Mouse (Mus musculus) midbrain, postnatal 0 days (tissue): ENCODE results near the gene Nphs2. TPM values are rescaled to one million over a fixed set of nuclear protein-coding genes. Genes with fewer than 3 reads are reported as not detected.
"Not testable (repeated sequence)": the region's sequence is repeated elsewhere in the genome, so short reads cannot be mapped to it uniquely, and the experiment has no call there.

Source experiments
- ATAC-seq: fragments of 200-750 bp; cut with Nextera tagmentation; 2 replicates; pipeline ENCODE4 v1.8.0; 2017; ENCODE audit warnings: moderate number of reproducible peaks, mild to moderate bottlenecking, moderate TSS enrichment, moderate library complexity; ENCODE audit not compliant: low FRiP score
- DNase-seq: peaks from one replicate; pipeline ENCODE4 v3.0.0-alpha.2; 2015; ENCODE audit warnings: low spot score
- H3K27ac ChIP-seq: fragments of 300-500 bp; sonication (generic); 2 replicates; pipeline ENCODE4 v1.5.1; 2014; ENCODE audit warnings: low read depth, mild to moderate bottlenecking, low read length, mixed read lengths
- H3K27me3 ChIP-seq: fragments of 300-500 bp; sonication (generic); 2 replicates; pipeline ENCODE4 v1.6.1; 2014; ENCODE audit warnings: low read length, control low read depth, mixed read lengths; ENCODE audit not compliant: insufficient read depth
- H3K36me3 ChIP-seq: fragments of 300-500 bp; sonication (generic); 2 replicates; pipeline ENCODE4 v1.6.1; 2014; ENCODE audit warnings: low read length, control low read depth, mixed read lengths; ENCODE audit not compliant: insufficient read depth
- H3K4me1 ChIP-seq: fragments of 300-500 bp; sonication (generic); 2 replicates; pipeline ENCODE4 v1.6.1; 2014; ENCODE audit warnings: mild to moderate bottlenecking, control low read depth, antibody characterized with exemption, low read length, mixed read lengths; ENCODE audit not compliant: insufficient read depth
- H3K4me2 ChIP-seq: fragments of 300-500 bp; sonication (generic); 2 replicates; pipeline ENCODE4 v1.6.1; 2014; ENCODE audit warnings: low read depth, mild to moderate bottlenecking, low read length, mixed read lengths; ENCODE audit not compliant: poor library complexity, severe bottlenecking
- H3K4me3 ChIP-seq: fragments of 300-500 bp; sonication (generic); 2 replicates; pipeline ENCODE4 v1.5.1; 2014; ENCODE audit warnings: low read depth, mild to moderate bottlenecking, low read length, moderate library complexity
- H3K9ac ChIP-seq: fragments of 300-500 bp; sonication (generic); replicated peaks from 2 replicates; pipeline ENCODE4 v1.6.1; 2014; ENCODE audit warnings: mild to moderate bottlenecking, low read length, moderate library complexity, mixed read lengths; ENCODE audit not compliant: poor library complexity, severe bottlenecking
- H3K9me3 ChIP-seq: fragments of 300-500 bp; sonication (generic); 2 replicates; pipeline ENCODE4 v1.6.1; 2016; ENCODE audit warnings: low read length, control low read depth
- CTCF ChIP-seq: IDR thresholded peaks from 2 replicates; pipeline ENCODE4 v1.5.1; 2016; ENCODE audit warnings: antibody characterized with exemption, mild to moderate bottlenecking
- WGBS: fragments of 180-500 bp; shearing (Covaris S2); extraction: QIAGEN DNeasy Blood & Tissue Kit; methylation state at CpG from one replicate; pipeline ENCODE4 v1.1.7; 2014; 5-methylcytosine and 5-hydroxymethylcytosine counted together
- polyA plus RNA-seq: library from polyadenylated mRNA; unstranded; fragments of >200 nt; fragmentation: Nextera tagmentation; extraction: Ambion mirVana; gene quantifications from 2 replicates; pipeline ENCODE4 v1.2.1, GENCODE M21; 2015
- total RNA-seq: library from RNA; depleted of rRNA; stranded (reverse); fragments of >200 nt; gene quantifications from 2 replicates; pipeline ENCODE4 v1.2.3, GENCODE M21; 2014

Gene Nphs2
- total and polyA plus RNA-seq, 2 experiments from 2014 or later: 0.68 to 2.1 TPM

- H3K4me1 ChIP-seq: no peaks in the 10 kb centered on the region
- ATAC-seq: no peak
These were observed 36.9 kb upstream of the Nphs2 start for GRCm38 (mm10) chr1:156273647-156274046.

GRCm38 (mm10) chr1:156280131-156280530 lies 30.4 kb upstream of the Nphs2 start:
- Histone ChIP-seq H3K36me3 (no peaks in the 10 kb centered on the region), H3K9ac (no peak overlapping the region), H3K4me2 (no peak overlapping the region), H3K27me3 (no peaks in the 10 kb centered on the region), H3K27ac (no peak overlapping the region), H3K9me3 (no peaks in the 10 kb centered on the region), H3K4me3 (no peak overlapping the region), H3K4me1 (no peaks in the 10 kb centered on the region)
- 82% methylated on average over 7 of the region's 7 CpGs for WGBS
- no peak for ATAC-seq
- no peak for DNase-seq
- no peak for TF ChIP-seq CTCF

More at GRCm38 (mm10) chr1:156273647-156274046, 36.9 kb upstream of the Nphs2 start:
- H3K4me2 ChIP-seq: no peak overlapping the region
- DNase-seq: no peak
- H3K4me3 ChIP-seq: no peak overlapping the region
- H3K9ac ChIP-seq: no peak overlapping the region
- no peaks in the 10 kb centered on the region for H3K9me3 ChIP-seq
- no peak for TF ChIP-seq CTCF
- H3K36me3 ChIP-seq: no peaks in the 10 kb centered on the region
- H3K27me3 ChIP-seq: no peaks in the 10 kb centered on the region
- no peak overlapping the region for H3K27ac ChIP-seq
- 71% methylated on average over 7 of the region's 7 CpGs for WGBS

- H3K9me3 ChIP-seq: no peaks in the 10 kb centered on the region
- no peak overlapping the region for H3K27ac ChIP-seq
- no peak for TF ChIP-seq CTCF
- H3K4me2 ChIP-seq: no peak overlapping the region
- 78% methylated on average over 10 of the region's 10 CpGs for WGBS
- no peaks in the 10 kb centered on the region for H3K36me3 ChIP-seq
- H3K4me3 ChIP-seq: no peak overlapping the region
- no peak overlapping the region for H3K9ac ChIP-seq
- ATAC-seq (no peak), DNase-seq (no peak)
- H3K27me3 ChIP-seq: no peaks in the 10 kb centered on the region
- no peaks in the 10 kb centered on the region for H3K4me1 ChIP-seq
These were observed 26.3 kb upstream of the Nphs2 start for GRCm38 (mm10) chr1:156284207-156284606.

- Histone ChIP-seq H3K9me3 (no peaks in the 10 kb centered on the region), H3K4me3 (no peak overlapping the region), H3K9ac (no peak overlapping the region), H3K4me1 (no peaks in the 10 kb centered on the region), H3K27ac (no peak overlapping the region), H3K36me3 (no peaks in the 10 kb centered on the region), H3K27me3 (no peaks in the 10 kb centered on the region), H3K4me2 (no peak overlapping the region)
- ATAC-seq: no peak
- no peak for DNase-seq
- no peak for TF ChIP-seq CTCF
- WGBS: 43% methylated on average over 9 of the region's 9 CpGs
These were observed 25.5 kb upstream of the Nphs2 start for GRCm38 (mm10) chr1:156284851-156285540.

- no peak overlapping the region for H3K9ac ChIP-seq
- no peaks in the 10 kb centered on the region for H3K9me3 ChIP-seq
- no peak for TF ChIP-seq CTCF
- DNase-seq (no peak), ATAC-seq (no peak)
- 89% methylated on average over 5 of the region's 5 CpGs for WGBS
- no peak overlapping the region for H3K4me3 ChIP-seq
- no peaks in the 10 kb centered on the region for H3K27me3 ChIP-seq
- no peak overlapping the region for H3K27ac ChIP-seq
- no peaks in the 10 kb centered on the region for H3K36me3 ChIP-seq
- H3K4me1 ChIP-seq: no peaks in the 10 kb centered on the region
- no peak overlapping the region for H3K4me2 ChIP-seq
These were observed 25.0 kb upstream of the Nphs2 start for GRCm38 (mm10) chr1:156285541-156285896.

GRCm38 (mm10) chr1:156288556-156289221 lies 21.8 kb upstream of the Nphs2 start:
- Histone ChIP-seq H3K36me3 (no peaks in the 10 kb centered on the region), H3K4me2 (no peak overlapping the region), H3K4me3 (no peak overlapping the region), H3K9ac (no peak overlapping the region), H3K4me1 (no peaks in the 10 kb centered on the region), H3K9me3 (no peaks in the 10 kb centered on the region), H3K27ac (no peak overlapping the region), H3K27me3 (no peaks in the 10 kb centered on the region)
- WGBS: 83% methylated on average over 9 of the region's 9 CpGs
- no peak for TF ChIP-seq CTCF
- DNase-seq (no peak), ATAC-seq (no peak)

- H3K27me3 ChIP-seq, H3K9me3 ChIP-seq, H3K4me2 ChIP-seq, H3K36me3 ChIP-seq, H3K27ac ChIP-seq, H3K4me1 ChIP-seq, H3K9ac ChIP-seq, DNase-seq, ATAC-seq, H3K4me3 ChIP-seq: not testable (repeated sequence)
- WGBS: 79% methylated on average over 10 of the region's 10 CpGs
These were observed 21.3 kb upstream of the Nphs2 start for GRCm38 (mm10) chr1:156289222-156289587.
